Mouse (Mus musculus): ENCODE data around the gene Gstt2.

- no peak for TF ChIP-seq MYOD1 (IDR thresholded peaks at IDR 0.05; ENCODE audit: control insufficient read depth in 1 of 3, insufficient read length in 2 of 3, low read depth in 2 of 3)
- no peak for TF ChIP-seq POLR2A (IDR thresholded peaks at IDR 0.05; ENCODE audit: insufficient read length, low read depth)
- TF ChIP-seq TCF12 (IDR thresholded peaks at IDR 0.05; ENCODE audit: insufficient read depth, poor library complexity, severe bottlenecking) = no peak
- no peak for TF ChIP-seq POLR2AphosphoS2 (IDR thresholded peaks at IDR 0.05; ENCODE audit: insufficient read length, low read depth)
- TF ChIP-seq MAX (IDR thresholded peaks at IDR 0.05; ENCODE audit: low read depth) = no peak
- no peak for TF ChIP-seq MYOG (IDR thresholded peaks at IDR 0.05; ENCODE audit: control insufficient read depth in 1 of 3, insufficient read depth in 1 of 3, insufficient read length in 2 of 3, low read depth in 2 of 3)
- no peak for TF ChIP-seq CEBPB (IDR thresholded peaks at IDR 0.05; ENCODE audit: insufficient read depth, poor library complexity, severe bottlenecking)
- no peak for TF ChIP-seq E2F4 (IDR thresholded peaks at IDR 0.05; ENCODE audit: insufficient read depth)
- TF ChIP-seq USF1 (IDR thresholded peaks at IDR 0.05; ENCODE audit: low read depth) = no peak
- TF ChIP-seq SRF (IDR thresholded peaks at IDR 0.05; ENCODE audit: control insufficient read depth, insufficient read length, low read depth) = no peak
Measured at GRCm38 (mm10) chr10:75823782-75824181, 13.4 kb downstream of the Gstt2 start.
